17 mouse cellular contexts compared by ENCODE assay signal in genomic region chr11:34469792-34470191, GRCm38 (mm10).
A peak's percentile ranks its signal among the peaks of the same experiment; 100 is the strongest.
DNase-seq lines count a peak whose midpoint lies in the region; ATAC-seq and TF ChIP-seq lines count a peak whose summit lies in the region.
"Had no signal": no experiment of that assay in that cellular context is flagged by ENCODE, and none has a peak within 500 bp of the region (broad histone marks: within the 10 kb centered on the region; RNA-seq: fewer than 3 reads in every experiment).

No protein-coding gene starts in this region.

- H3K4me1 ChIP-seq in hindbrain, postnatal 0 days (ENCODE audit: insufficient read depth, low read length), result no peaks in the 10 kb centered on the region
- H3K4me1 ChIP-seq in hindbrain, embryonic 11.5 days (replicated peaks; ENCODE audit: control insufficient read depth, insufficient read depth, low read length), result no peaks in the 10 kb centered on the region
- no peaks in the 10 kb centered on the region for H3K4me1 ChIP-seq in stomach, embryonic 15.5 days
- H3K4me1 ChIP-seq in stomach, postnatal 0 days (replicated peaks; ENCODE audit: control insufficient read depth, insufficient read depth), result no peaks in the 10 kb centered on the region
- no peaks in the 10 kb centered on the region for H3K4me1 ChIP-seq in kidney, postnatal 0 days (replicated peaks; ENCODE audit: insufficient read depth, low read length)
- H3K4me1 ChIP-seq: heart, embryonic 13.5 days; limb, embryonic 13.5 days; megakaryocyte, embryonic 14.5 days had no signal

- no peak for TF ChIP-seq CTCF in hindbrain, postnatal 0 days (IDR thresholded peaks at IDR 0.05; ENCODE audit: low read depth)
- no peak for TF ChIP-seq CTCF in stomach, postnatal 0 days (IDR thresholded peaks at IDR 0.05; ENCODE audit: low read depth)
- no peak for TF ChIP-seq CTCF in kidney, postnatal 0 days (IDR thresholded peaks at IDR 0.05; ENCODE audit: low read depth)

- H3K36me3 ChIP-seq in hindbrain, postnatal 0 days (ENCODE audit: insufficient read depth, low read length), result no peaks in the 10 kb centered on the region
- no peaks in the 10 kb centered on the region for H3K36me3 ChIP-seq in hindbrain, embryonic 11.5 days (ENCODE audit: control insufficient read depth, insufficient read depth, low read length)
- H3K36me3 ChIP-seq in stomach, embryonic 15.5 days, result no peaks in the 10 kb centered on the region
- no peaks in the 10 kb centered on the region for H3K36me3 ChIP-seq in stomach, postnatal 0 days (ENCODE audit: control insufficient read depth, insufficient read depth, low read length)
- H3K36me3 ChIP-seq in kidney, postnatal 0 days (ENCODE audit: insufficient read depth, low read length), result no peaks in the 10 kb centered on the region
- H3K36me3 ChIP-seq: heart, embryonic 13.5 days; limb, embryonic 13.5 days; neural tube, embryonic 15.5 days had no signal

- WGBS in hindbrain, postnatal 0 days, result 33% methylated on average over 2 of the region's 2 CpGs
- 86% methylated on average over 2 of the region's 2 CpGs for WGBS in hindbrain, embryonic 11.5 days
- 51% methylated on average over 2 of the region's 2 CpGs for WGBS in stomach, embryonic 15.5 days
- WGBS in stomach, postnatal 0 days, result 55% methylated on average over 2 of the region's 2 CpGs
- WGBS in kidney, postnatal 0 days, result 45% methylated on average over 2 of the region's 2 CpGs

- no peaks in the 10 kb centered on the region for H3K27me3 ChIP-seq in hindbrain, postnatal 0 days (ENCODE audit: insufficient read depth, low read length)
- H3K27me3 ChIP-seq in hindbrain, embryonic 11.5 days (ENCODE audit: control insufficient read depth, insufficient read depth, low read length), result no peaks in the 10 kb centered on the region
- no peaks in the 10 kb centered on the region for H3K27me3 ChIP-seq in stomach, embryonic 15.5 days (replicated peaks)
- no peaks in the 10 kb centered on the region for H3K27me3 ChIP-seq in stomach, postnatal 0 days (ENCODE audit: control insufficient read depth, insufficient read depth, low read length)
- no peaks in the 10 kb centered on the region for H3K27me3 ChIP-seq in kidney, postnatal 0 days (ENCODE audit: insufficient read depth, low read length)
- H3K27me3 ChIP-seq: heart, embryonic 13.5 days; limb, embryonic 13.5 days; megakaryocyte, embryonic 14.5 days; neural tube, embryonic 15.5 days had no signal

- peak; percentile 12 for DNase-seq in hindbrain, postnatal 0 days (ENCODE audit: low spot score)
- no peak for DNase-seq in hindbrain, embryonic 11.5 days (ENCODE audit: low spot score)
- DNase-seq in stomach, postnatal 0 days (ENCODE audit: low spot score), result no peak
- peak; percentile 7 for DNase-seq in kidney, postnatal 0 days (ENCODE audit: low spot score)
- DNase-seq in thymus, postnatal 4 days, result no peak
- DNase-seq: cerebellum, adult 11 months; cerebellum, postnatal 36 days; heart, postnatal 36 days; lung, postnatal 10 days had no signal

- H3K9me3 ChIP-seq in hindbrain, postnatal 0 days (ENCODE audit: low read length), result no peaks in the 10 kb centered on the region
- no peaks in the 10 kb centered on the region for H3K9me3 ChIP-seq in hindbrain, embryonic 11.5 days (ENCODE audit: control insufficient read depth, low read length)
- no peaks in the 10 kb centered on the region for H3K9me3 ChIP-seq in stomach, embryonic 15.5 days
- no peaks in the 10 kb centered on the region for H3K9me3 ChIP-seq in stomach, postnatal 0 days (ENCODE audit: control insufficient read depth, low read length)
- no peaks in the 10 kb centered on the region for H3K9me3 ChIP-seq in kidney, postnatal 0 days (replicated peaks; ENCODE audit: low read length)
- H3K9me3 ChIP-seq: heart, embryonic 13.5 days; limb, embryonic 13.5 days; megakaryocyte, embryonic 14.5 days; neural tube, embryonic 15.5 days had no signal

- no peak for ATAC-seq in hindbrain, postnatal 0 days
- ATAC-seq in hindbrain, embryonic 11.5 days (ENCODE audit: low FRiP score), result no peak
- peak; percentile 65; the same call in 1 of the 2 replicates for ATAC-seq in stomach, embryonic 15.5 days (ENCODE audit: insufficient read depth, low FRiP score, low read depth)
- no peak for ATAC-seq in stomach, postnatal 0 days (ENCODE audit: low FRiP score, low TSS enrichment)
- ATAC-seq in kidney, postnatal 0 days (replicated peaks; ENCODE audit: low FRiP score, low read depth), result peak; percentile 68
- ATAC-seq in frontal cortex, adult (ENCODE audit: low TSS enrichment), result no peak
- ATAC-seq: forebrain, embryonic 14.5 days had no signal

- H3K4me3 ChIP-seq in hindbrain, postnatal 0 days (ENCODE audit: low read length), result no peak overlapping the region
- H3K4me3 ChIP-seq in hindbrain, embryonic 11.5 days (ENCODE audit: low read depth, low read length), result no peak overlapping the region
- no peak overlapping the region for H3K4me3 ChIP-seq in stomach, embryonic 15.5 days (replicated peaks)
- H3K4me3 ChIP-seq in stomach, postnatal 0 days (ENCODE audit: low read depth, low read length), result no peak overlapping the region
- H3K4me3 ChIP-seq in kidney, postnatal 0 days (replicated peaks; ENCODE audit: low read depth, low read length), result no peak overlapping the region
- H3K4me3 ChIP-seq: heart, embryonic 13.5 days; limb, embryonic 13.5 days; megakaryocyte, embryonic 14.5 days; neural tube, embryonic 15.5 days had no signal

- H3K4me2 ChIP-seq in hindbrain, postnatal 0 days (ENCODE audit: low read depth, low read length), result no peak overlapping the region
- no peak overlapping the region for H3K4me2 ChIP-seq in hindbrain, embryonic 11.5 days (replicated peaks; ENCODE audit: low read depth, low read length)
- H3K4me2 ChIP-seq in stomach, embryonic 15.5 days, result no peak overlapping the region
- no peak overlapping the region for H3K4me2 ChIP-seq in stomach, postnatal 0 days (replicated peaks; ENCODE audit: low read depth)
- no peak overlapping the region for H3K4me2 ChIP-seq in kidney, postnatal 0 days (ENCODE audit: low read length)
- H3K4me2 ChIP-seq: heart, embryonic 13.5 days; limb, embryonic 13.5 days; neural tube, embryonic 15.5 days had no signal

- no peak overlapping the region for H3K9ac ChIP-seq in hindbrain, postnatal 0 days (replicated peaks; ENCODE audit: low read length)
- H3K9ac ChIP-seq in hindbrain, embryonic 11.5 days (ENCODE audit: low read depth, low read length), result no peak overlapping the region
- H3K9ac ChIP-seq in stomach, embryonic 15.5 days, result no peak overlapping the region
- H3K9ac ChIP-seq in stomach, postnatal 0 days (ENCODE audit: low read length), result no peak overlapping the region
- H3K9ac ChIP-seq in kidney, postnatal 0 days (ENCODE audit: low read depth, low read length), result no peak overlapping the region
- H3K9ac ChIP-seq: heart, embryonic 13.5 days; limb, embryonic 13.5 days; liver, embryonic 14.5 days; neural tube, embryonic 15.5 days had no signal

- no peak for TF ChIP-seq EP300 in stomach, postnatal 0 days (optimal IDR thresholded peaks at IDR 0.05)

- H3K27ac ChIP-seq in hindbrain, postnatal 0 days, result no peak overlapping the region
- no peak overlapping the region for H3K27ac ChIP-seq in hindbrain, embryonic 11.5 days (ENCODE audit: low read depth, low read length)
- no peak overlapping the region for H3K27ac ChIP-seq in stomach, embryonic 15.5 days
- no peak overlapping the region for H3K27ac ChIP-seq in stomach, postnatal 0 days (replicated peaks)
- H3K27ac ChIP-seq in kidney, postnatal 0 days, result 0 out of 2 replicates have a peak overlapping the region, but pooled peaks have one; percentile 19
- H3K27ac ChIP-seq: heart, embryonic 13.5 days; limb, embryonic 13.5 days; liver, embryonic 14.5 days; neural tube, embryonic 15.5 days had no signal

Comparison
In these comparisons a context has a peak if more than half of its experiments do, and no peak if none do; other contexts are left out.
1. ATAC-seq: peak in stomach, embryonic 15.5 days (single experiment) and kidney, postnatal 0 days (single experiment); none in hindbrain, postnatal 0 days (single experiment), hindbrain, embryonic 11.5 days (single experiment), stomach, postnatal 0 days (single experiment) and frontal cortex, adult (single experiment).
2. DNase-seq: peak in hindbrain, postnatal 0 days (single experiment) and kidney, postnatal 0 days (single experiment); none in hindbrain, embryonic 11.5 days (single experiment), stomach, postnatal 0 days (single experiment) and thymus, postnatal 4 days (single experiment).